1 mouse cellular context compared by ENCODE assay signal in genomic region chr3:89330948-89331347, GRCm38 (mm10).
TF ChIP-seq lines count a peak whose summit lies in the region.

No protein-coding gene starts in this region.

TF ChIP-seq in MEL, 35 proteins besides CTCF, POLR2A, EP300 and RAD21:
- TF ChIP-seq TBP (IDR thresholded peaks at IDR 0.05; ENCODE audit: low read depth, low read length), result 0 out of 2 replicates have a peak, but pooled peaks have one; percentile 27
- TF ChIP-seq MYB (IDR thresholded peaks at IDR 0.05; ENCODE audit: low read depth, low read length), result no peak
